Mouse (Mus musculus): ENCODE measurements around the gene Gab2. TPM values are rescaled to one million over a fixed set of nuclear protein-coding genes. Genes with fewer than 3 reads are reported as not detected.

The Gab2 gene
- polyA plus RNA-seq, 1 experiment from 2014 or later = 17.7 TPM

- no peak for ATAC-seq (ENCODE audit: low FRiP score, low read depth)
- Histone ChIP-seq H3K4me1 (peaks cover 16% of the 10 kb centered on the region; the same call in 1 of the 2 replicates), H3K9ac (no peak overlapping the region)
Measured at GRCm38 (mm10) chr7:97079651-97080365, 1.6 kb upstream of the Gab2 start.

GRCm38 (mm10) chr7:97080621-97081241 is 655 bp upstream of the Gab2 start:
- Histone ChIP-seq H3K4me3 (peak overlapping the region; percentile 94; the same call in 1 of the 2 replicates), H3K4me1 (peaks cover 16% of the 10 kb centered on the region; the same call in 1 of the 2 replicates), H3K9ac (peak overlapping the region; percentile 96), H3K27ac (no peak overlapping the region), H3K9me3 (no peaks in the 10 kb centered on the region), H3K36me3 (no peaks in the 10 kb centered on the region), H3K27me3 (replicated peaks) (no peaks in the 10 kb centered on the region), H3K4me2 (replicated peaks) (peak overlapping the region; percentile 83)
- 31% methylated on average over 4 of the region's 4 CpGs for WGBS
- ATAC-seq (ENCODE audit: low FRiP score, low read depth) = no peak

More at GRCm38 (mm10) chr7:97079651-97080365, 1.6 kb upstream of the Gab2 start:
- Histone ChIP-seq H3K27ac (no peak overlapping the region), H3K27me3 (replicated peaks) (no peaks in the 10 kb centered on the region), H3K4me2 (replicated peaks) (no peak overlapping the region), H3K4me3 (no peak overlapping the region), H3K9me3 (no peaks in the 10 kb centered on the region), H3K36me3 (no peaks in the 10 kb centered on the region)
- 82% methylated on average over 4 of the region's 4 CpGs for WGBS

DNA sequence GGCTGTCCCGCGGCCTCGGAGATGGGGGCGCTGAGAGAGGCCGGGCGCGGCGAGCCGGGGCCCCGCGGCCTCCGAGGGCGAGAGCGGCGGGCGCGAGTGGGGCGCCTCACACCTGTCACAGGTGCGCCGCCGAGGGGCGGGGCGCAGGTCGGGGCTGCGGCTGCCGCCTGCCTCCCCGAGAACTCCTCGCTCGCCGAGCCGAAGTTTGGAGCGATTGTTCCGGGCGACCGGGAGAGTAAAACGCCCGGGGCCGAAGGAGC is 503 bp downstream of the Gab2 start:
- H3K27me3 ChIP-seq (replicated peaks) = no peaks in the 10 kb centered on the region

GRCm38 (mm10) chr7:97082219-97083101 is 1.1 kb downstream of the Gab2 start:
- H3K9me3 ChIP-seq = no peaks in the 10 kb centered on the region
- H3K36me3 ChIP-seq = no peaks in the 10 kb centered on the region
- under 1% methylated on average over 39 of the region's 40 CpGs for WGBS
- peak overlapping the region; percentile 80 for H3K27ac ChIP-seq
- ATAC-seq (ENCODE audit: low FRiP score, low read depth) = peak; percentile 72
- peak overlapping the region; percentile 96 for H3K9ac ChIP-seq
- peak overlapping the region; percentile 83 for H3K4me2 ChIP-seq (replicated peaks)
- no peaks in the 10 kb centered on the region for H3K27me3 ChIP-seq (replicated peaks)
- peaks cover 16% of the 10 kb centered on the region; the same call in 1 of the 2 replicates for H3K4me1 ChIP-seq
- peak overlapping the region; percentile 94 for H3K4me3 ChIP-seq

More for the DNA sequence above, 503 bp downstream of the Gab2 start:
- H3K4me1 ChIP-seq = peaks cover 16% of the 10 kb centered on the region; the same call in 1 of the 2 replicates
- H3K4me3 ChIP-seq = peak overlapping the region; percentile 94
- H3K4me2 ChIP-seq (replicated peaks) = peak overlapping the region; percentile 83
- no peaks in the 10 kb centered on the region for H3K9me3 ChIP-seq
- no peaks in the 10 kb centered on the region for H3K36me3 ChIP-seq
- WGBS = under 1% methylated on average over 37 of the region's 38 CpGs
- H3K9ac ChIP-seq = peak overlapping the region; percentile 96
- peak overlapping the region; percentile 80 for H3K27ac ChIP-seq
- ATAC-seq (ENCODE audit: low FRiP score, low read depth) = no peak

- H3K27ac ChIP-seq = no peak overlapping the region
- H3K27me3 ChIP-seq (replicated peaks) = no peaks in the 10 kb centered on the region
- no peaks in the 10 kb centered on the region for H3K9me3 ChIP-seq
- H3K9ac ChIP-seq = no peak overlapping the region
- no peak for ATAC-seq (ENCODE audit: low FRiP score, low read depth)
- H3K4me2 ChIP-seq (replicated peaks) = peak overlapping the region; percentile 83; the same call in 1 of the 2 replicates
- 88% methylated on average over 9 of the region's 9 CpGs for WGBS
- H3K4me3 ChIP-seq = no peak overlapping the region
- no peaks in the 10 kb centered on the region for H3K36me3 ChIP-seq
- peaks cover 16% of the 10 kb centered on the region; the same call in 1 of the 2 replicates for H3K4me1 ChIP-seq
Measured at GRCm38 (mm10) chr7:97083579-97083978, 2.2 kb downstream of the Gab2 start.

GRCm38 (mm10) chr7:97084181-97084580 is 2.8 kb downstream of the Gab2 start:
- no peak overlapping the region for H3K4me3 ChIP-seq
- 98% methylated on average over 1 of the region's 1 CpGs for WGBS
- no peak overlapping the region for H3K4me2 ChIP-seq (replicated peaks)
- H3K4me1 ChIP-seq = peaks cover 14% of the 10 kb centered on the region; the same call in 1 of the 2 replicates
- H3K9me3 ChIP-seq = no peaks in the 10 kb centered on the region
- H3K9ac ChIP-seq = no peak overlapping the region
- no peak for ATAC-seq (ENCODE audit: low FRiP score, low read depth)
- no peaks in the 10 kb centered on the region for H3K27me3 ChIP-seq (replicated peaks)
- H3K36me3 ChIP-seq = no peaks in the 10 kb centered on the region; the same call in 1 of the 2 replicates
- H3K27ac ChIP-seq = no peak overlapping the region

- ATAC-seq (ENCODE audit: low FRiP score, low read depth) = no peak
- Histone ChIP-seq H3K9me3 (no peaks in the 10 kb centered on the region), H3K4me3 (no peak overlapping the region), H3K27ac (no peak overlapping the region), H3K36me3 (no peaks in the 10 kb centered on the region; the same call in 1 of the 2 replicates), H3K9ac (no peak overlapping the region), H3K27me3 (replicated peaks) (no peaks in the 10 kb centered on the region), H3K4me2 (replicated peaks) (no peak overlapping the region), H3K4me1 (peaks cover 14% of the 10 kb centered on the region; the same call in 1 of the 2 replicates)
- WGBS = 8% methylated on average over 4 of the region's 4 CpGs
Measured at GRCm38 (mm10) chr7:97085291-97085690, 3.9 kb downstream of the Gab2 start.

DNA sequence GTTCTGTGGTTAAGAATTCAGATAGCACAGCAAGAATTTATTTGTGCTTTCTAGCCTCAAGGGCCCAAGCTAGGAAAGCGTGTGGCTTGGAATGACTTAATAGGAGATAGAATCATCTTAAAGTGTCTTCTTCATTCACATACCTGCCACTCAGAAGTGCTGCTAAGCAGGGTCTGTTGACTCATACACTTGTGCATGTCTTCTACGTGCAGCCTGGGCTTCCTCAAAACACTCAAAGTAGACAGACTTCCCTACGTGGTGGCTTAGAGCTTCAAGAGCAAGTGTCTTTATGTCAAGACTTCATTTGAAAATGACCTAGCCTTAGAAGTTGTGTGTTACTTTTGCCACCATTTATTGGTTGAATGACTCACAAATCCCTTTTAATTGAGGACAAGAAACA is 12.9 kb downstream of the Gab2 start:
- H3K4me1 ChIP-seq = no peaks in the 10 kb centered on the region
- H3K36me3 ChIP-seq = no peaks in the 10 kb centered on the region; the same call in 1 of the 2 replicates

DNA sequence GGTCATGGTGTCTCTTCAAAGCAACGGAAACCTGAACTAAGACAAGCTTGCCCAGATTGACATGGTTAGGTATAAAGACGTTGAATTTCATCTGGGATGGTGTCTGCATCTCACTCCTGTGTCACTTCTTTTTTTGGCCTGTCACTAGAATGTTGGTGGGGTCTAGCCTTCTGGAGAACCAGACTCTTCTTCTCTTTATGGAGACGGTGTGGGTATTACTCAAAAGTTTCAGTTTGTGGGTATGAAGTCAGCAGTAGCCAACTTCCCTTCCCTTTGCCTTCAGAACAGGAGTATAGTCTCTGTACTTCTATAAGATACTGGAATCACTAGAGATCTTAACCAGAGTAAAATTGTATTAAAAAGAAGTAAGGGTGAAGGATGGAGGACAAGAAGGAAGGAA is 26.7 kb downstream of the Gab2 start:
- ATAC-seq (ENCODE audit: low FRiP score, low read depth) = no peak
- Histone ChIP-seq H3K27ac (no peak overlapping the region), H3K4me2 (replicated peaks) (no peak overlapping the region), H3K9ac (no peak overlapping the region), H3K4me3 (no peak overlapping the region), H3K4me1 (no peaks in the 10 kb centered on the region), H3K9me3 (no peaks in the 10 kb centered on the region), H3K36me3 (no peaks in the 10 kb centered on the region), H3K27me3 (replicated peaks) (no peaks in the 10 kb centered on the region)
- WGBS = 92% methylated on average over 3 of the region's 3 CpGs

More for the DNA sequence above, 12.9 kb downstream of the Gab2 start:
- no peak overlapping the region for H3K27ac ChIP-seq
- H3K4me3 ChIP-seq = no peak overlapping the region
- H3K9ac ChIP-seq = no peak overlapping the region
- no peaks in the 10 kb centered on the region for H3K27me3 ChIP-seq (replicated peaks)
- no peak for ATAC-seq (ENCODE audit: low FRiP score, low read depth)
- H3K4me2 ChIP-seq (replicated peaks) = no peak overlapping the region
- WGBS = 85% methylated on average over 3 of the region's 3 CpGs
- H3K9me3 ChIP-seq = no peaks in the 10 kb centered on the region

DNA sequence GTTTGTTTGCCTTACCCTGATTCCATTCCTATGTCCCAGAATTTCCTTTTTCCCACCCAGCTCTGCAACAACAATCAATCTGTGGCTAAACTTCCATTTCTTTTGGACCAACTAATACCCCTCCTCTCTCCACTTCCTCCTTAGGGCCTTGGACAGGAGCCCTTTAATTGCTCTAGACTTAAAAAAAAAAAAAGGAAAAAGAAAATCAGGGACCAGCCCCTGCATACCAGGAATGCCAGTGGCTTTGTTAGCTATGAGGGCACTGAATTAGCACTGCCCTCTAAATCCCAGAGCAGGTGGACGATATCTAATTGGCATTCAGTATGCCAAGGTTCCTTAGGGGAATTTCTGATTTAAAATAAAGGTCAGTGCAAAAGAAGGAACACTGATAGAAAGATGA is 47.6 kb downstream of the Gab2 start:
- WGBS = 41% methylated on average over 1 of the region's 1 CpGs
- Histone ChIP-seq H3K27me3 (replicated peaks) (no peaks in the 10 kb centered on the region), H3K9ac (no peak overlapping the region), H3K36me3 (peaks cover 5% of the 10 kb centered on the region), H3K4me2 (replicated peaks) (no peak overlapping the region), H3K4me3 (no peak overlapping the region), H3K27ac (no peak overlapping the region), H3K9me3 (no peaks in the 10 kb centered on the region), H3K4me1 (no peaks in the 10 kb centered on the region)
- no peak for ATAC-seq (ENCODE audit: low FRiP score, low read depth)

GRCm38 (mm10) chr7:97136453-97136852 is 55.1 kb downstream of the Gab2 start:
- Histone ChIP-seq H3K27me3 (replicated peaks) (no peaks in the 10 kb centered on the region), H3K27ac (no peak overlapping the region), H3K4me3 (no peak overlapping the region), H3K9ac (no peak overlapping the region), H3K4me1 (no peaks in the 10 kb centered on the region), H3K9me3 (peaks cover 5% of the 10 kb centered on the region; the same call in 1 of the 2 replicates), H3K4me2 (replicated peaks) (no peak overlapping the region), H3K36me3 (peaks cover 3% of the 10 kb centered on the region; the same call in 1 of the 2 replicates)
- no peak for ATAC-seq (ENCODE audit: low FRiP score, low read depth)
- 85% methylated on average over 3 of the region's 3 CpGs for WGBS
